Mouse (Mus musculus): Measurements from ENCODE around the gene Slc44a4. TPM values are rescaled to one million over a fixed set of nuclear protein-coding genes. Genes with fewer than 3 reads are reported as not detected.

Gene Slc44a4
- polyA plus RNA-seq, 1 experiment from 2014 or later = 0.08 TPM

DNA sequence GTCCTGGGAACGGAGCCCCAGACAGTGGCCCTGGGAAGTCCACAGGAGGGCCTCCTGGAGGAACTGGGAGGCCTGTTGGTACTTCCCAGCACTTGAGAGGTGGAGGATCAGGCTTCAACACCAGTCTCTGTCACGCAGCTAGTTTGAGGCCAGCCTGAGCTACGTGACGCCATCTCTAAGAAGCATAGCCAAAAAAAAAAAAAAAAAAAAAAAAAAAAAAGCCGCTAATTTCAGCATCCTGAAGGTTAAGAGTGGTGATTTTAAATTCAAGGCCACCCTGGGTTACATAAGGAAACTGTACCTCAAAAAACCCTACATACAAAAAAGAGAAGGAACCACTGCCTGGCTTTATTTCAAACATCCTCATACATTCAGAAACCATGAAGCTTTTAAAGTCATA, 10.0 kb downstream of the Slc44a4 start:
- H3K27ac ChIP-seq (ENCODE audit: poor library complexity, severe bottlenecking) = no peak overlapping the region
- no peaks in the 10 kb centered on the region for H3K9me3 ChIP-seq (replicated peaks)
- H3K4me2 ChIP-seq = no peak overlapping the region
- no peaks in the 10 kb centered on the region for H3K27me3 ChIP-seq (replicated peaks)
- no peak overlapping the region for H3K9ac ChIP-seq
- no peak for ATAC-seq (ENCODE audit: insufficient number of reproducible peaks, low FRiP score)
- no peak overlapping the region for H3K4me3 ChIP-seq
- 74% methylated on average over 5 of the region's 5 CpGs for WGBS
- 0 out of 2 replicates have a peak, but pooled peaks cover 4% of the 10 kb centered on the region for H3K4me1 ChIP-seq (replicated peaks)
- no peaks in the 10 kb centered on the region for H3K36me3 ChIP-seq

DNA sequence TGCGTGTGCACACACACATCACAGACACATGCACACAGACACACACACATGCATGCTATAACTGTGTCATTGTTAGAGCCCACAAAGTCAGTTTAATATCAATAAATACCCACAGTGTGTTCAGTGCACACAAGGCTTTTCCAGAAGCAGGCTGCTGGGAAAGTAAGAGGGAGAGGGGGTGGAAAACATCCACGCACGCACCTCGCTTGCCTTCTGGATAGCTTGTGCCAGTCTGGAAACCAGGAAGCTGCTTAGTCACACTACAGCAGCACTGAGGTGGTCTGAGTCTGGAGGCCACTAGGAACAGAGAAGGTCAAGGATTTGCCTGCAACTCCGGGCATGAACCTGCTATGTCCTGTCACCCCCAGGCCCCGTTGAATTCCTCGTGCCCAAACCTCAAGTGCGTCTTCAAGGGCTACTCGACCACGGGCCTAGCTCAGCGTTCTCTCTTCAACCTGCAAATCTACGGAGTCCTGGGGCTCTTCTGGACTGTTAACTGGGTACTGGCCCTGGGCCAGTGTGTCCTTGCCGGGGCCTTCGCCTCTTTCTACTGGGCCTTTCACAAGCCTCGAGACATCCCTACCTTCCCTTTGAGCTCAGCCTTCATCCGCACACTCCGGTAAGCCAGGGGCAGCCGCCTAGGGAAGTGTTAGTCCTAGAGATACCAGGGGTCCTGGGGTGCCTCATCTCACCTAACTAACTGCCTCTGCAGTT, 13.2 kb downstream of the Slc44a4 start:
- no peak overlapping the region for H3K9ac ChIP-seq
- no peak overlapping the region for H3K4me2 ChIP-seq
- ATAC-seq (ENCODE audit: insufficient number of reproducible peaks, low FRiP score) = no peak

DNA sequence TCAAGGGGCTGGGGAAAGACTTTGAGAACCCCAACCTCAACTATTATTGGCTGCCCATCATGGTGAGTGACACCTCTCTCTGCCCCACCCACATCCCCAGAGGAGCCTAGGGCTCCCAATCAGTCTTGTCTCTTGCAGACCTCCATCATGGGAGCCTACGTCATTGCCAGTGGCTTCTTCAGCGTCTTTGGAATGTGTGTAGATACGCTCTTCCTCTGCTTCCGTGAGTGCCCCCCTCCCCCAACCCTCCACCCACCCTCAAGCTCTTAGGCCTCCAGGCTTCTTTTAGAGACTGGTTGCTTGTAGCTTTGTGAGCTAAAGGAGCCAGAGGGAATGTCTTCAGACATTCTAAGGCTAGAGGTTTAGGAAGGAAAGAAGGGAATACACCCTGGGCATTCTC, 14.6 kb downstream of the Slc44a4 start:
- H3K27ac ChIP-seq (ENCODE audit: poor library complexity, severe bottlenecking) = no peak overlapping the region
- no peak for ATAC-seq (ENCODE audit: insufficient number of reproducible peaks, low FRiP score)
- no peaks in the 10 kb centered on the region for H3K9me3 ChIP-seq (replicated peaks)
- H3K4me3 ChIP-seq = no peak overlapping the region
- no peak overlapping the region for H3K4me2 ChIP-seq
- WGBS = 42% methylated on average over 4 of the region's 4 CpGs
- H3K36me3 ChIP-seq = peaks cover 2% of the 10 kb centered on the region; the same call in 1 of the 2 replicates
- H3K4me1 ChIP-seq (replicated peaks) = peaks cover 14% of the 10 kb centered on the region
- H3K27me3 ChIP-seq (replicated peaks) = no peaks in the 10 kb centered on the region
- H3K9ac ChIP-seq = no peak overlapping the region

More for the DNA sequence above, 13.2 kb downstream of the Slc44a4 start:
- no peaks in the 10 kb centered on the region for H3K9me3 ChIP-seq (replicated peaks)
- H3K27ac ChIP-seq (ENCODE audit: poor library complexity, severe bottlenecking) = no peak overlapping the region
- 73% methylated on average over 18 of the region's 18 CpGs for WGBS
- H3K27me3 ChIP-seq (replicated peaks) = no peaks in the 10 kb centered on the region
- no peaks in the 10 kb centered on the region for H3K36me3 ChIP-seq
- H3K4me1 ChIP-seq (replicated peaks) = peaks cover 14% of the 10 kb centered on the region
- H3K4me3 ChIP-seq = no peak overlapping the region

DNA sequence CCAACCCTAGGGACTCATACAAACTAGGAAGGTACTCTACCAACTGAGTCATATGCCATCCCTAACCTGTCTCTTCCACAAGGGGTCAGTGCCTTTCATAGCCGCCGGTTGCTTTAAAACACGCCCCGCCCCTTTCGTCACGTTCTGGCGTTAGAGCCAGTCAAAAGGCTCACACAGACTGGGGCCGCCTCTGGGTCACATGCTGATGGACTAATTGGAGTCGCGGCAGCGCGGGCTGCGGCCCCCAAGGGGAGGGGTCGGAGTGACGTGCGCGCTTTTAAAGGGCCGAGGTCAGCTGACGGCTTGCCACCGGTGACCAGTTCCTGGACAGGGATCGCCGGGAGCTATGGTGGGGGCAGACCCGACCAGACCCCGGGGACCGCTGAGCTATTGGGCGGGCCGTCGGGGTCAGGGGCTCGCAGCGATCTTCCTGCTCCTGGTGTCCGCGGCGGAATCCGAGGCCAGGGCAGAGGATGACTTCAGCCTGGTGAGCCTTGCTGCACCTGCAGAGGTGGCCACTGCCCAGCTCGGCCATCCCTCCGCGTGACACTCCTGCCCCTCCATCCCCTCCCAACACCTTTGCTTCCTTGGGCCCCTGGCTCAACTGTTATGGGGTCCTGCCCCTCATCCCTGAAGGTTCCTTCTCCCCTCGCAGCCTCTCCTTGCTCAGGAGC, 16.9 kb downstream of the Slc44a4 start, which contains the start of gene Neu1:
TSS of gene Neu1 (plus strand) at position 193 of the 674 bp plus-strand sequence.
- H3K4me2 ChIP-seq = peak within 1 kb of the TSS; percentile 90
- H3K9me3 ChIP-seq (replicated peaks) = no peaks in the 10 kb centered on the region
- H3K4me3 ChIP-seq = peak within 1 kb of the TSS; percentile 70
- no peaks in the 10 kb centered on the region for H3K27me3 ChIP-seq (replicated peaks)
- peaks cover 19% of the 10 kb centered on the region for H3K4me1 ChIP-seq (replicated peaks)
- WGBS = under 1% methylated on average over 38 of the region's 38 CpGs
- ATAC-seq (ENCODE audit: insufficient number of reproducible peaks, low FRiP score) = peak; percentile 98
- H3K9ac ChIP-seq = peak within 1 kb of the TSS; percentile 79
- H3K27ac ChIP-seq (ENCODE audit: poor library complexity, severe bottlenecking) = peak within 1 kb of the TSS; percentile 15; the same call in 1 of the 2 replicates
- H3K36me3 ChIP-seq = peaks cover 21% of the 10 kb centered on the region

DNA sequence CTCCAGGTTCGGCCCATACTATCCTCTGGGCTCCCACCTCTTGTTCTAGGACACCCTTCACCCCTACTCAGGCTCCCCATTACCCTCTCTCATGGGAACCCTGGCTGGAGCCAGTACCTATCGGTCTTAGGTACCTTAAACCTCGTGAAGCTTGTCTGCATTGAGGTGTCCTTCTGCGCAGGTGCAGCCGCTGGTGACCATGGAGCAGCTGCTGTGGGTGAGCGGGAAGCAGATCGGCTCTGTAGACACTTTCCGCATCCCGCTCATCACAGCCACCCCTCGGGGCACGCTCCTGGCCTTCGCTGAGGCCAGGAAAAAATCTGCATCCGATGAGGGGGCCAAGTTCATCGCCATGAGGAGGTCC, 17.5 kb downstream of the Slc44a4 start:
- H3K9ac ChIP-seq = peak overlapping the region; percentile 79
- H3K9me3 ChIP-seq (replicated peaks) = no peaks in the 10 kb centered on the region
- 15% methylated on average over 14 of the region's 14 CpGs for WGBS
- H3K27ac ChIP-seq (ENCODE audit: poor library complexity, severe bottlenecking) = no peak overlapping the region
- H3K4me2 ChIP-seq = peak overlapping the region; percentile 90
- peak; percentile 3; the same call in 1 of the 2 replicates for ATAC-seq (ENCODE audit: insufficient number of reproducible peaks, low FRiP score)
- peaks cover 19% of the 10 kb centered on the region for H3K4me1 ChIP-seq (replicated peaks)
- no peaks in the 10 kb centered on the region for H3K27me3 ChIP-seq (replicated peaks)
- H3K36me3 ChIP-seq = peaks cover 21% of the 10 kb centered on the region
- H3K4me3 ChIP-seq = peak overlapping the region; percentile 70

DNA sequence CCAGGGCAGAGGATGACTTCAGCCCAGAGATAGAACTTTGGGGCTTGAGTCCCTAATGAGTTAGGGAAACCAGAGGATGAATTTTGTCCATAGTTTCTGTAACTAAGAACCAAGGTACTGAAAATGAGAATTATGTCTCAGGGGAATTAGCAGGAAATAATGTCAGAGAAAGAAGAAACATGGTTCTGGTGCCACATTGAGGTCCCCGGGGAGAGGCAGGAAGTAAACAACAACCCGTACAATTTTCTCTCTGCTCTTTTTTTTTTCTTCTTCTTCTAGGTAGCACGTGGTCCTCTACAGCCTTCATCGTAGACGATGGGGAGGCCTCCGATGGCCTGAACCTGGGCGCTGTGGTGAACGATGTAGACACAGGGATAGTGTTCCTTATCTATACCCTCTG, 18.0 kb downstream of the Slc44a4 start:
- Histone ChIP-seq H3K4me3 (peak overlapping the region; percentile 70), H3K27me3 (replicated peaks) (no peaks in the 10 kb centered on the region), H3K27ac (ENCODE audit: poor library complexity, severe bottlenecking) (no peak overlapping the region), H3K36me3 (peaks cover 23% of the 10 kb centered on the region), H3K9me3 (replicated peaks) (no peaks in the 10 kb centered on the region), H3K9ac (peak overlapping the region; percentile 79), H3K4me1 (replicated peaks) (peaks cover 19% of the 10 kb centered on the region), H3K4me2 (peak overlapping the region; percentile 90)
- no peak for ATAC-seq (ENCODE audit: insufficient number of reproducible peaks, low FRiP score)
- 82% methylated on average over 8 of the region's 8 CpGs for WGBS

DNA sequence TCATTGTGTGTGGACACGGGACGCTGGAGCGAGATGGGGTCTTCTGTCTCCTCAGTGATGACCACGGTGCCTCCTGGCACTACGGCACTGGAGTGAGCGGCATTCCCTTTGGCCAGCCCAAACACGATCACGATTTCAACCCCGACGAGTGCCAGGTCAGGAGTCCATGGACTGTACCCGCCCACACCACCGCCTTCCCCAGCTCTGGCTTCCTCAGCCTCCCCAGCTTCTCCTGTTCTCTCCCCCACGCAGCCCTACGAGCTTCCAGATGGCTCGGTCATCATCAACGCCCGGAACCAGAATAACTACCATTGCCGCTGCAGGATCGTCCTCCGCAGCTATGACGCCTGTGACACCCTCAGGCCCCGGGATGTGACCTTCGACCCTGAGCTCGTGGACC, 19.8 kb downstream of the Slc44a4 start:
- Histone ChIP-seq H3K4me1 (replicated peaks) (peaks cover 15% of the 10 kb centered on the region), H3K36me3 (peaks cover 25% of the 10 kb centered on the region), H3K4me2 (no peak overlapping the region), H3K9ac (no peak overlapping the region), H3K27ac (ENCODE audit: poor library complexity, severe bottlenecking) (no peak overlapping the region), H3K27me3 (replicated peaks) (no peaks in the 10 kb centered on the region), H3K4me3 (no peak overlapping the region), H3K9me3 (replicated peaks) (no peaks in the 10 kb centered on the region)
- 72% methylated on average over 24 of the region's 24 CpGs for WGBS
- no peak for ATAC-seq (ENCODE audit: insufficient number of reproducible peaks, low FRiP score)

DNA sequence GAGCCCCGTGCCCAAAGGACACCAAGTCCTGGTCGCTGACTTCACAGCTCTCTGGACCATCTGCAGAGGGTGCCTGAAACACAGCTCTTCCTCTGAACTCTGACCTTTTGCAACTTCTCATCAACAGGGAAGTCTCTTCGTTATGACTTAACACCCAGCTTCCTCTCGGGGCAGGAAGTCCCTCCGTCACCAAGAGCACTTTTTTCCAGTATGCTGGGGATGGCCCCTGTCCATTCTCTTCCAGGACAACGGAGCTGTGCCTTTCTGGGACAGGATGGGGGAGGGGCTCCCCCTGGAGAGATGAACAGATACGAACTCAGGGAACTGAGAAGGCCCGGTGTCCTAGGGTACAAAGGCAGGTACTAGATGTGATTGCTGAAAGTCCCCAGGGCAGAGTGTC, 20.6 kb downstream of the Slc44a4 start:
- Histone ChIP-seq H3K9ac (0 out of 2 replicates have a peak overlapping the region, but pooled peaks have one; percentile 13), H3K4me3 (no peak overlapping the region), H3K9me3 (replicated peaks) (no peaks in the 10 kb centered on the region), H3K36me3 (peaks cover 25% of the 10 kb centered on the region), H3K4me1 (replicated peaks) (peaks cover 15% of the 10 kb centered on the region), H3K4me2 (no peak overlapping the region), H3K27me3 (replicated peaks) (no peaks in the 10 kb centered on the region), H3K27ac (ENCODE audit: poor library complexity, severe bottlenecking) (no peak overlapping the region)
- 40% methylated on average over 8 of the region's 8 CpGs for WGBS
- no peak for ATAC-seq (ENCODE audit: insufficient number of reproducible peaks, low FRiP score)

DNA sequence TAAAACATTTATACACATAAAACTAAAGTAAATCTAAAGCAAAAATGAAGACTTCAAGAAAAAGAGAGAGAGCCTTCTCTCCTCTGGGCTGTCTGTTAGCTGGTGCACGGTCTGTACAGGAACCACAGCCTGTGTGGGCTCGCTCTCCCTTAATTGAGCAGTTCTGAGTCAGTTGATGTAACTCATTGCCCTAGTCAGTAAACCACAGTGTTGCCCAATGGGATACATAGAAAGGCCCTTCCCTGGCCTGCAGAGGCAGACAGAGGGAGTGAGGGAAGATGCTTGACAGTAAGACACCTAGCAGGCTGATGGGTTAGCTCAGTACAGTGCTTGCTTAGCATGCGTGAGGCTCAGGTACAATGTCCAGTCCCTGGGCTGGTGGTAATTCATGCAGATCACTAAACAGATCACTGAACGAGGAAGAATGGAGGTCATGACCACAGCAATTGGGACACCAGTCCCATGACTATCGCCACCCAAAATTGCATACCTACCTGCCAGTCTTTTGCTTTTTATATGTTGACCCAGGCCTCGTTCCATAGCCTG, 23.8 kb downstream of the Slc44a4 start:
- Histone ChIP-seq H3K27ac (ENCODE audit: poor library complexity, severe bottlenecking) (no peak overlapping the region), H3K4me3 (no peak overlapping the region), H3K4me1 (replicated peaks) (peaks cover 9% of the 10 kb centered on the region), H3K36me3 (peaks cover 25% of the 10 kb centered on the region), H3K9me3 (replicated peaks) (no peaks in the 10 kb centered on the region), H3K9ac (no peak overlapping the region), H3K4me2 (no peak overlapping the region), H3K27me3 (replicated peaks) (no peaks in the 10 kb centered on the region)
- no peak for ATAC-seq (ENCODE audit: insufficient number of reproducible peaks, low FRiP score)
- WGBS = 78% methylated on average over 6 of the region's 6 CpGs

DNA sequence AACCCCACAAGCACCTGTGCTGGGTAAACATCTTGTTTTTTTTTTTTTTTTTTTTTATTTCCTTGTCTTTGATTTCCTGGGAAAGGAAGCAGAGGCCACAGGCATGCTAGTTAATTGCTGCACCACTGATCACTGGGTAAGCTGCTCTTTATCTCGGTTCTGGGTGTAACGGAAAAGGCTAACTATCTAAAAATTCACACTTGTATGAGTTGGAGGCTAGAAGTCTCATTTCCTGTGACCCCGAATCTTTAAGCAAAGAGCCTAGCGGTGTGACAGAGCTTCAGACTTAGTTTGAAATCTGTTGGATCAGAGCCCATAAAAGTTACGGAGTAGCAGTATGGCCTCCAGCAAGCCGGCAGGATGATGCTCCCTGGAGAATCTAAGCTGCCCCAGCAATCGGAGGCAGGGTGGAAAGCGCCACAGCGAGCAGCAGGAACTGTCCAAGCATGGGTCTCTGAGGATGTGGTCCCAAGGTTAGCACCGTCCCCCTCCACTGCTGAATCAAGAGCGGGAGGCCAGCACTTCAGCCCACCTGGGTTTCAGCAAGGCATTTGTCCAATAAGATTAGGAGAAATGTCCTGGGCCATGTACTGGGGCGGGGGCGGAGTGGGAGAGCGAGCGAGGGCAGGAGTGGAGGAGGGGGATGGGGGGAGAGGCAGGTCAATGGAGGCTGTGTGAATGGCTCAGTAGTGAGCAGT, 27.2 kb downstream of the Slc44a4 start:
- no peaks in the 10 kb centered on the region for H3K27me3 ChIP-seq (replicated peaks)
- peaks cover 9% of the 10 kb centered on the region for H3K4me1 ChIP-seq (replicated peaks)
- peaks cover 4% of the 10 kb centered on the region; the same call in 1 of the 2 replicates for H3K36me3 ChIP-seq
- WGBS = 7% methylated on average over 15 of the region's 15 CpGs
- H3K4me2 ChIP-seq = peak overlapping the region; percentile 73
- peak; percentile 77 for ATAC-seq (ENCODE audit: insufficient number of reproducible peaks, low FRiP score)
- no peaks in the 10 kb centered on the region for H3K9me3 ChIP-seq (replicated peaks)
- peak overlapping the region; percentile 45 for H3K4me3 ChIP-seq
- peak overlapping the region; percentile 61 for H3K27ac ChIP-seq (ENCODE audit: poor library complexity, severe bottlenecking)
- H3K9ac ChIP-seq = peak overlapping the region; percentile 59; the same call in 1 of the 2 replicates

All from heart, embryonic 12.5 days (tissue).